Mouse (Mus musculus): ENCODE measurements around the gene Ggt1.
A peak's percentile ranks its signal among the peaks of the same experiment; 100 is the strongest.
"Not testable (repeated sequence)": the region's sequence is repeated elsewhere in the genome, so short reads cannot be mapped to it uniquely, and the experiment has no call there.

Gene Ggt1

DNA sequence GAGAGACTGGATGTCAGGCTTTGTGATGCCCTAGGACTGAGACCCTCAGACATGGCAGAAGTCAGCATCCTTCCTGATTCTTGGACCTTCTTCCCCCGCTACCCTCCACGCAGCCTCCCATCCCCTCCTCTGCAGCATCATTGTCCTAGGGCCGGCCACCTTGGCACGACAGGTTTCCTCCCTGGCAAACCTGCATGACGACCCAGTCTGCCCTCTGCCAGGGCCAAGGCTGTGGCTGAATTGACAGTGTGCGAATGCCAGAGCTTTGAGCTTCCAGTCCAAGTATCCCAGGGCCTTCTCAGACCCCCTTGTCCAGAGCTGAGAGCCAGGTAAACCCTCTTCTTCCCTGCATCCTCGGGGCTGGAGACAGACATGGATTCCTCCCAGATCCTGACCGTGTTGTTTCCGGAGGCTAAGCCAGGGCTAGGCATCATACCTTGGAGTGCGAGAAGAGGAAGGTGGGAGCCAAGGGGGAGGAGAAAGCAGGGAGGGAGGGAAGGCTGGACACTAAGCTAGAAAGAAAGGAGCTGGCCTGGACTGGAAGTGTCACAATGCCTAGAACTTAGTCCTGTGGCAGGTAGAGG lies at the start of gene Ggt1:
Gene Ggt1 (plus strand): TSS at position 534 of the 584 bp plus-strand sequence.
- no peak for DNase-seq (ENCODE audit: low spot score)

DNA sequence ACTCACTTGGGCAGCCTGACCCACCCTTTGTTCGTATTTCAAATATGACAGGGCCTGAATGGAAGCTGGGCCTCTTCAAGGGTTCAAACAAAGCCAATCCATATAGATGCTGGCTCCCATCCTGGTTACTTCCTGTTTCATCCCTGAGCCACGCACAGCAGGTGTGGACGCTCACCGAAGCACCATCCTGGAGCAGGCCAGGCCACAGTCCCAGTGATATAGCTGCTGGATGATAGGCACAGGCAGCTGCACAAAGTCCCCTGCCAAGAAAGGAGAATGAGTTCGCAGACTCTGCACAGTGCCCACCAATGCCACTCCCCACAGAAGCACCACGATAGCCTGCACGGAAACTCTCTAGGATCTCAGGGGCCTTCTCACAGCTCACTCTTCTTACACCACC lies 49.5 kb upstream of the Ggt1 start:
- DNase-seq (ENCODE audit: low spot score), result no peak

DNA sequence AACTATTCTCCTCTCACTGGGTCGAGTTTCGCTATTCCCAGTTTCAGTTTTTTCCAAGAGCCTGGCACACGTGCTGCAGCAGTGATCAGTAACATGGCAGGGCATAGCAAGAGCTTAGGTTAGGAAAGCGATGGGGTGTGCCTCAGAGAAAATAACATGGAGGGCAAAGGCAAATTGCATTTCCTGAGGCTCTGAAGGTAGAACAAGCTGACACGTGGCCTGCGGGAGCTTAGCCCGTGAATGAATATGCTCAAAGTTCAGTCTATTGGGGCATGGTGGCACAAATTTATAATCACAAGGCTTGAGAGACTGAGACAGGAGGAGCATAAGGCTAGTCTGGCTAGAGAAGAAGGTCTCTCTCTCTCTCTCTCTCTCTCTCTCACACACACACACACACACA lies 48.6 kb upstream of the Ggt1 start:
- DNase-seq (ENCODE audit: low spot score), result no peak

DNA sequence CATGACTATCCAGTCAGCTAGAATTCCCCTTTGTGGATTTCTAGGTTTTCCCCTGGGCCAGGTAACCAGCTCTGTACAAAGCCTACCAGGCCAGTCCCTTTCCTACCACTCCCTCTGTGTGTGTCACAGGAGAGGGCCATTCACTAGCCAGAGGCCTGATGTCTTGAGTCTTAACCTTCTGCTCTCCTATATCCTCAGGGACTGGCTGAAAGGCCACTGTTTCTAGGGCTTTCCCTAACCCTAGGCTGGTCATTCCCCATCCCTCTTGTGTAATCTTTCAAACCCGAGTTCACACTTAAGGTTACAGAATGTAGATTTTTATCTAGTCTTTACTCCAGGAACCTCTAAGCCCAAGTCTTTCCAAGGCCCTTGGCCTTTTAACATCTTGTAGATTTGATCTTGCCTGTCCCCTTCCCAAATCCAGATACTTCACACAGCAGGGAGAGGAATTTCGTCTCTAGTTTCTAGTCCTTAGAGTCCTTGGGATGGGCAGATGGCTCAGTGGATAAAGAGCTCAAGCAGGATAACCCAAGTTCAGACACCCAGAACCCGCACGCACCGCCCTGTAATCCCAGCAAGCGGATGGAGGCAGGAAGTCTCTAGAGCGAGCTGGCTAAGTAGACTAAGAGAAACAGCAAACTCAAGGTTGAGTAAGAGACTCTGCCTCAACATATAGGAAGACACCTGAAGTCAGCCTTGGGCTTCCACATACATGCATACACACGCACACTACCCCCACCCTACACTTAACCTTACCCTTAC lies 47.9 kb upstream of the Ggt1 start:
- DNase-seq (ENCODE audit: low spot score), result no peak

DNA sequence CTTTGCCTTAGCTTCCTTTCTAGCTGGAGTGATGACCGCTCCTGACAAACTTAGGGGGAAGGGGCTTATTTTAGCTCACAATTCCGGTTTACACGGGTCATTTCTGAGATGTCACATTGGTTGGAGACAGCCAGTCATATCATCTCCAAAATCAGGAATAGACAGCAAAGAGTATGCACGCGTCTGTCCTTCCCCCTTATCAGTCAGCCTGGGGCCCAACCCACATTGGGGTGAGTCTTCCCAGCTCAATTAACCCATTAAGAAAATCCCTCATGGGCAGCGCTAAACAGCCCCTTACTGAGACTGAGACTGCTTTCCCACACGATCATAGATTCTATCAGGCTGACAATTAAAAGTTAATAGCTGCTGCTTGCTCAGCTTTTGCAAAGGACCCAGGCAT lies 47.0 kb upstream of the Ggt1 start:
- no peak for DNase-seq (ENCODE audit: low spot score)

DNA sequence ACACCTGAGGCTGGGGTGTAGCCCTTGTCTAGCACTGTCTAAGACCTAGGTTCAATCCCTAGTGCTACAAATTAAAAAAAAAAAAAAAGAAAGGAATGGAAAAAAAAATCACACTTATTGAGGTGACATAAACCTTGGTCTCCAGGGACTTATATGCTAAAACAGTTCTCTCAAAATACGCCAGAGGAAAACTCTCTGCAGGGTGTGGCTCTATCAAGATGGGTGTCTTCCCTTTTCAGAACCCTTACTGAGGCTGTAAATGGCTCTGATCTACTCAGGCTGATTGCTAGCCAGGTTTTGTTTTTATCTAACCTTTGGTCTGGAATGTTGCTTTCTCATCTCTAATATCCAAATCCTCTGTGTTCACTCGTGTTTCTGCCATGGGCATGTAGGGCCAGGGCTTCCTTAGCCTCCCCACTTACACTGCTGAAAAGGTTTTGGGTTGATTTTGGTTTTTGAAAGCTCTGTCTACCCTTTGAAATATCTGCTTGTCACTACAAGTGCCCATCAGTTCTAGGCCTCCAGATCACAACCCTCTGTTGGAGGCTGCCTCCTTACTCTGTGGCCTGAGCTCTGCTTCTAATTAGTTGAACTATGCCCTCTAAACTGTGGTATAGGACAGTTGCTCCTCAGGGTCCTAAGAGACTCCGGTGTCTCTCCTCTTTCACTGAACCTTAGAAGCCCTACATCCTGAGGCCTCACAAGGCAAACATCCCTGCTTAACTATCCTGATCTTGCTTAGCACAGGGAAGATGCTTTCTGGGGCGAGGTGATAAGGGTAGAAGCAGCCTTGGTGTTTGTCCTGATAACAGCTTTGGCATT lies 46.0 kb upstream of the Ggt1 start:
- no peak for DNase-seq (ENCODE audit: low spot score)

DNA sequence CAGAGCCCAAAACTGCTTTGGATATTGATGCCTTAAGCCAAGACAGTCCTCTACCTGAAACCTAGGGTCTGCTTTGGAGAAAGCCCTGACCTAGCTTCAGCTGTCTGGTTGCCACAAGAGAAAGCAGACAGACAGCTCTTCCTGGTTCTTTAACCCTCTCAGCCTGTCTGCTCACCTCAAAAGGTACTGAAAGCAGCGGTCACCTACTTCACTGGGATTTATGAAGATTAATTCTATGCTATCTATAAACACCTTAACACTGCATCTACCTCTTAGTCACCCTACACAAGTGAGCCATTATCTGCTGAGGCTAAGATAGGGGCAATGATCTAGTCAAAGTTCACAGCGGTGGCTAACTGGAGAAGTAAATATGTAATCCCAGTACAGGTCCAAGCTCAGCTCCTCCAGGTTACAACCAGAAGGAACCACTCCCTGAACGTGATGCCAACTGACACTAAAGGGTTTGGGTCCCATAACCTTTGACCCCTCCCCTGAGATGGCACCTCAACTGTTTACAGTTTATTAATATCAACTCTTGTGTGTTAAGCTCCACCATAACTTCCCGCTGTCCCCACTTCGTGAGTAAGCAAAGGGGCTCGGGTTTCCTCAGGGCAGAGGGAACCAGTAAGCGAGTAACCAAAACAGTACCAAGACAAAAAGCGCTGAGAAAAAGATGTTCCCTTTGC lies 45.2 kb upstream of the Ggt1 start:
- no peak for DNase-seq (ENCODE audit: low spot score)

DNA sequence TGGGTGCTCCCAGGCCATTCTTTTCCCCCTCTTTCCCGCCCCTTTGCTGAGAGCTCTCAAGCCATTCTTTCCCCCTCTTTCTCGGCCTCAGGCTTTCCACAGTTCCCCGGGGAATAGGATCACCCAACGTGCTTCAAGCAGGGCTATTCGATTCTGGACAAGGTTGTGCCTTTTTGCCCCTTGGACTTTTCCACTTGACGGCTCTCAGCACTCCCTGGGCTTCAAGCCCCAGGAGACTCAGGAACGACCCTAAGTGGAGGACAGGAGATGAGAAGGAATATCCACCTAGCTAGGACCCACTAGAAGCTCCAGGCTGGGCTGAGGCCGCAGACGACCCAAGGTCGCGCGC lies 44.7 kb upstream of the Ggt1 start:
- no peak for DNase-seq (ENCODE audit: low spot score)

DNA sequence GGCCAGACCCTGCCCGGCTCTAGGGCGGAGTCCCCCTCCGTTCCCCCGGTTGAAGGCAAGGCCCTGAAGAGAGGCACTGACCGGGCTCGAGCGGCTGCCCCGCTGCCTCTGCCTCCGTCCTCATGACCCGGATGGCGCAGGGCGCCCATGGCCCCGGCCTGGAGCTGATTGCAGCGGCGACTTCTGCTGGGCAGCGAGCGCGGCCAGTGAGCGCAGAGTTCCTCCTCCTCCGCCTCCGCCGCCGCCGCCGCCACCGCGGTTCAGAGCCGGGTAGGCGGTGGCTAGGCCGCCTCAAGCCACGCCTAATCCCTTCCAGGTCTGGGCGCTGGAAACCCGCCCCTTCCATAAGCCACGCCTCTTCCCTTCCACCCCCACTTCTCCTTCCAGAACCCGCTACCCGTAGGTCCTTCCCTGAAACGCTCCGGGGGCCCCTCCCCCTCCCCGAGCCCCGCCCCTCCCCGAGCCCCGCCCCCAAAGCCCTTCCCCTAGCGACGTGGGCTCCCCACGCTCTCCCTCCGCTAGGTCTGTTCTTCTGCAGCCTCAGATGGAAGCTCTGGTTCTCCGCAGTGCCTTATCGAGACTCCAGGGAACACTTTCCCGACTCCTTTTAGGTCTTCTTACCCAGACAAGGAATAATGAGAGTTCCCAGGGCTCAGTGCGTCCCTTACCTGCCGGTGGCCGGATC lies 44.2 kb upstream of the Ggt1 start, which contains the start of gene Snrpd3:
Gene Snrpd3 (plus strand): TSS at position 479 of the 685 bp plus-strand sequence.
- DNase-seq (ENCODE audit: low spot score), result peak; percentile 98

DNA sequence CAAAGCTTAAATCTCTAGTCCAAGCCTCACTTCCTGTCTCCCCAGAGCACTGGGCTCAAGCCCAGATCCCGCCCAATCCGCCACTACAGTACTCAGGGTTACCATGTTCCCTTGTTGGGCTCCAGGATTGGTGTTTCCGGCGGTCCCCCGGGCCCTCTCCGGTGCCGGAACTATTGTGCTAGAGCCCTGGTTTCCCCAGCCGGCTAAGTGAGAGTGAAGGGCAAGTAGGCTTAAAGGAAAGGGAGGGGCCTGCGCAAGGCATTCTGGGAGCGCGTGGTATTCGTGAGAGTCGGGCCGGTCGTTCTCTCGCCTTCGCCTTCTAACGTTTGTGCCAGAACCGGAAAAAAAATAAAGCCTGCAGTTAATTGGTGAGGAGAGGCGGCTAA lies 43.7 kb upstream of the Ggt1 start, which contains the start of gene Gucd1:
Gene Gucd1 (minus strand): TSS at position 215 of the 386 bp plus-strand sequence.
- DNase-seq (ENCODE audit: low spot score), result peak; percentile 97

DNA sequence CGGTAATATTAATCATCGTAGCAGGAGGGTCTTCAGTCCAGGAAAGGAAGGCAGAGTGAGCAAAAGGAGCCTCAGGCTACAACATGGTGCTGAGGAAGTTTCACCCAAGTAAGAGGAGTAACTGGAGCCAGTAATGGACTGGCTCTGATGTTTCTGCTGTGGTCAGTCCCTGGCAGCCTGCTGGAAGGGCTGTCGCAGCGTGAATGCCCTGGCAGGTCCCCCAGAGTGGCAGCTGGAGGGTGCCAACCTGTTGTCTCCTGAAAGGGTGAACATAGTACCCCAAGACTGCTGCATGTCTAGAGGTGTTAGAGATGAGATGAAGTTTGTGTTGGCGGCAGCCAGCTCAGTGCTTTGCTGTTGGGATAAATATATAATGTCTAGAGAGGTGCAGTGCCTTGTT lies 40.8 kb upstream of the Ggt1 start:
- no peak for DNase-seq (ENCODE audit: low spot score)

DNA sequence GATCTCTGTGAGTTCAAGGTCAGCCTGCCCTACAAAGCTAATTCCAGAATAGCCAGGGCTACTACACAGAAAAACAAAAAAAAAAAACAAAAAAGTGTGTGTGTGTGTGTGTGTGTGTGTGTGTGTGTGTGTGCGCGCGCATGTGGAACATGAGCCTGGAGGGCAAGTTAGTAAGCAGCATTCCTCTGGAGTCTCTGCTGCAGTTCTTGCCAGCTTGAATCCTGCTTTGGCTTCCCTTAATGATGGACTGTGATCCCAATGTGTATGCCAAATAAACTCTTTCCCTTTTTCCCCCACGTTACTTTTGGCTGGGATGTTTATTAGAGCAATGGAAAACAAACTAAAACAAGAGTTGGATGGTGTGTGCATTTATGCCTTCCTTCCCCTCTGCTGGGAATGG lies 39.8 kb upstream of the Ggt1 start:
- no peak for DNase-seq (ENCODE audit: low spot score)

DNA sequence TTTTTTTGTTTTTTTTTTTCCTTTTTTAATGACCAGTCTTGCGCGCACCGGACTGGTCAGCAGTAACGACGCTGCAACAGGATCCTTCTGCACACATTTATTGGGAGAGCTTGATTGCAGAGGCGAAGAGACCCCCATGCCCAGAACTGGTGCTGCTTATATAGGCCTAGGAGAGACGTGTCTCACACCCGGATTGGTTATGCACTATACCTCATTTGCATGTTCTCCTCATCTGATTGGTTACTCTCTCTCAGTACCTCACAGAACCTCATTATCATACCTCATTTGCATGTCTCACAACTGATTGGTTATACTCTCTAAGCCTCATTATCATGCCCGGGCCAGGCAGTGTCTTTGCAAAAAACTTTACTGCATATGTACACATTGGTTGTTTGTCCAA lies 36.0 kb upstream of the Ggt1 start:
- not testable (repeated sequence) for DNase-seq (ENCODE audit: low spot score)

DNA sequence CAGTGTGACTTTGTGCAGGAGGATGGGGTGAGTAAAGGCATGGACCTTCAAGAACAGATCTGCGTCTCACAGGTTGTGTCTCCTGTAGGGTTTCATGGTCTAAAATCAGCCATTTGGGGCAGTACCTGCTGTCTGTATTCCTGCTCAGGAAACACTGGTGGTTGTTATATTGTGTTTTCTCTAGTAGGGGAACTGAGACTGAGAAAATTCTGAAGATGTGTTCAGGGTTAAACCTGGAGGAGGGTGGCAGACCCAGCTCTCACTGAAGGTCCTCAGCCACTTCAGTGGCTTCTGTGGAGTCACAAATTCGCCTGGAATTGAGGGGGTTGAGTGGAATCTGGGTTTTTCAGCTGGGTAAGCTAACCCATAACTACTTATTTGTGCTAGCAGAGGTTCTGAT lies 31.1 kb upstream of the Ggt1 start:
- no peak for DNase-seq (ENCODE audit: low spot score)

DNA sequence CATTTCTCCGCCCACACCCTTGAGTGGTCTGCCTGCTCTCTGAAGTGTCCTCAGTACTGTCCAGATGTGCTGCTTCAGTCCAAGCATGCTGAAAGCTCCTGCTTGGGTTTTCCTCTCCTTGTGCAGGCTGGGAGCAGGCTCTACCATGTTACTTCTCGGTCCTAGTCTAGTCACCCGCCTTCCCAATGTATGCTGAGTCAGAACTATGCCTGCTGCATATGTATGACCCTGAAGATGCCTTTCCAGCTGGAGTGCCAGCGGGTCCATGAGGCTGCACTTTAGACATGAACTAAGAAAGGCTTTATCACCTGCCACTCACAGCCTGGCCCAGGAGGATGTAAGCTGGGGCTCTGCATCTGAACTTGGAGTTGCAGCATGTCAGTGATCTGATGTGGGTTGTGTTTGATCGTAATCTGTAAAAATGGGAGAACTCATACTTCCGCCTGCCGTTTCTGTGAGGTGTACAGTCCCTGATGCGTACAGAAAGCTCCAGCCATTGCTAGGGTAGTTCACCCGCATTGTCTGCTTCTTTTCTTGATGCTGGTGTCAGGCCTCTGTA lies 29.8 kb upstream of the Ggt1 start:
- DNase-seq (ENCODE audit: low spot score), result no peak

DNA sequence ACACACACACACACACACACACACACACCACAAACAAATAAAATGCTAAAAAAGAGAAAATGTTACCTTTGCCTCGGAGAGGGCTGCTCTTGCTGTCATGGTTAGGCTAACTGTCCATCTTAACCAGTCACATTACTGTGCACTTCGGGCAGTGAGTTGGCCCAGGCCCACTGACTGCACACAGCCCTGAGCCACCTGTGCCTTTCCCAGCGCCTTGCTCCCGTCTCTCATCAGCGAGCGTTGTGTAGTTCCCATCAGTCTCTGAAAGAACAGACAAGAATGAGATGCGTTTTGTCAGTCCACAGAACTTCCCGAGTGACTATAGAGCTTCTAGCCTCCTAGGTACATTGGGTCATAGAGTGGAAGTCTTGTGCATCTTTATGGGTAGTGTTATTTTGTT lies 27.2 kb upstream of the Ggt1 start:
- no peak for DNase-seq (ENCODE audit: low spot score)

DNA sequence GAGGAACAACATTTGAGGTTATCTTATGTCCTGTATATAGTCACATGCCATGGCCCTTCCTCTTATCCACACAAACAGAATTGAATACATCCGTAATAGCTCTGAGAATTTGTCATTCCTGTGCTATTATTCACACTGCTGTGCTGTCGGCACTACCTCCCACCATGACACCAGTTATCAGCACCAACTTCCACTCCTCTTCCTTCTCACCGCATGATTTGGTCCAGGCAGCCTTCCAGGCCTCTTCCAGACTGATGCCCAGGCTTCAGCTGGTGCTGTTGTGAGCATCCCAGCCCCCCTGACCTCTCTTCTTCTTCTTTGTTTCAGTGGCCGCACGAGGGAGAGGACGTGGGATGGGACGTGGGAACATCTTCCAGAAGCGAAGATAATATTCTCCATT lies 26.5 kb upstream of the Ggt1 start:
- DNase-seq (ENCODE audit: low spot score), result no peak

DNA sequence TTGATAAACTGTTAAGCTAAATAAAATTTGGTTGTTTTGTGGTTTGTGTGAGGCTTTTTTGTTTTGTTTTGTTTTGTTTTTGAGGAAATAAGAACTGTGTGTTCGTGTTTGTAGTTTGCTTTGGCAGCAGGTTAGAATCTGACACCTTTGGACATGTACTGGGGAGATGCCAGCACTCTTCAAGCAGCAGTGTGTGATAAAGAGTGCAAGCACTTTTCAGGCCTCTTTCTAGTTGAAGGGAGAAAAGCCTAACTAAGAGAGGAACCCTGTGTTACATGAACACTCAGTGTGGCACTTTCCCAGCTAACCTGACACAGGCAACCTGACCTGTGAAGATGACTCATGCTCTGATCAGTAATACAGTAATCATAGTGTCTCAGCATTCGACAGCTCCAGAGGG lies 26.0 kb upstream of the Ggt1 start:
- no peak for DNase-seq (ENCODE audit: low spot score)

DNA sequence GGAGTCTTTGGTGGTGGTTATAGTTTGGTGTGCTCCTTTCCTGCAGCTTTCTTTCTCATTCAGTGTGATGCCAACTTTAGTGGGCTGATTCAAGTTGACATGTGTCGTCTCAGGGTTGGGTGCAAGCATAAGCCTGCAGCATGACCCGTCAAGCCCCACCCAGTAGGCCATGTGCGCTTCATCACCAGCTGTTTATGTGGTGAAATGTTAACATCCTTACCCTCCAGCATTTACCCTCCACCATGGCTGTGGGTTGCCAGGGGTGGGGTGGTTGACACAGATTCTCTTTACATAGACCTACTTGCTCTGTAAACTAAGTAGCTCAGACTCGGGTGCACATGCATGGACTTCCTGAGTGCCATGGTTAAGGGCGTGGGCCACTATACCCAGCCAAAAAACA lies 25.3 kb upstream of the Ggt1 start:
- DNase-seq (ENCODE audit: low spot score), result no peak

DNA sequence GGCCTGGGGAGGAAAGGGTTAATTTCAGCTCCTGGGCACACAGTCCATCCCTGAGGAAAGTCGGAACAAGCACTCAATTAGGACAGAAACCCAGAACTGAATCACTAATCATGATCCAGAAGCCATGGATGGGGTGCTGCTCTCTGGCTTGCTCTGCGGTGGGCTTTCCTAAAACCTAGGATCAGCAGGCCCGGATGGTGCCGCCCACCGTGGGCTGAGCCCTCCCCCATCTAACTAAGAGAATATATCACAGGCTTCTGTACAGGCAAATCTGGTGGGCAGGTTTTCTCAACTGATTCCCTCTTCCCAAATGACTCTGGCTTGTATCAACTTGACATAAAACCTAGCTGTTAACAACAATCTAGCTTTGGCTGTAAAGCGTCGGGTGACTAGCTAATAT lies 13.5 kb upstream of the Ggt1 start:
- no peak for DNase-seq (ENCODE audit: low spot score)

DNA sequence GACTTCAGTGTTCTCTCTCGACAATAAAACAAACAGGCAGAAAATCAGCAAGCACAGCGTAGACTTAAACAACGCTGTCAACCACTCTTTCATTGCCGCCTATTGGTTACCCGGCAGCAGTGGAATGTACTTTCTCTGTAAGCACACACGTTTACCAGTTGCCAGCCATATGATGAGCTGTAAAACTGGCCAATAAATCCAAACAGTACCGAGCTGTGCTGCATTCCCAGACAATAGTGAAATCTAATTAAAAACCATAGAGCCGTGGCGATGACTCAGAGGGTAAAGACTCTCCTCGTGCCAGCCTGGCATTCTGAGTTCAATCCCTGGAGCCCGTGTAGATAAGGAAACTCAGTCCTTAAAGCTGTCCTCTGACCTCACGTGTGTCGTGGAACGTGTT lies 12.9 kb upstream of the Ggt1 start:
- DNase-seq (ENCODE audit: low spot score), result no peak

DNA sequence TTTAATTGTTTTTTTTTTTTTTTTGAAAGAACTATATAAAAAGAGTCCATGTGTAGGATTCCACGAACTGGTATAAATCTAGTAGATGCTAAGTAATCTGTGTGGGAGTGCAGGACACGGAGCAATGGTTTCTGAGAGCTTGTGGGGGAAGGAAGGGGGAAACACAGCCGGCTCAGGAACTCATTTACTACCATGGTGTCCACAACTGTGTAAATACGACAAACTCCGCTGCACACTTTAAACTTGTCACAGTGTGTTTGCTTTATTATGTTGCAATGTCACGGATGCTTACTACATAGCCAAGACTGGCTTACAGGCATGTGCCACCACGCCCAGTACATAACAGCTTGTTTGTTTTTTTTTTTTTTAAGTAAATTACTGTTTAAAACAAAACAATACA lies 11.5 kb upstream of the Ggt1 start:
- DNase-seq (ENCODE audit: low spot score), result no peak

Data from retina, embryonic 14.5 days (tissue).